Comparison of ENCODE assay signal across 7 mouse cellular contexts in genomic region chr4:41628202-41628927, GRCm38 (mm10). TPM values are rescaled to one million over a fixed set of nuclear protein-coding genes. Genes with fewer than 3 reads are reported as not detected.
A peak's percentile ranks its signal among the peaks of the same experiment; 100 is the strongest.
DNase-seq lines count a peak whose midpoint lies in the region; ATAC-seq and TF ChIP-seq lines count a peak whose summit lies in the region.

No protein-coding gene starts in this region.

- H3K27ac ChIP-seq in ES-Bruce4 (ENCODE audit: insufficient read depth, low read length): peak overlapping the region; percentile 86
- H3K27ac ChIP-seq in bone marrow macrophage, adult 2 months (ENCODE audit: insufficient read depth, low read depth, low read length): peak overlapping the region; percentile 91
- H3K27ac ChIP-seq in liver, postnatal 0 days (ENCODE audit: low read depth): no peak overlapping the region

- no peak for TF ChIP-seq POLR2A in ES-Bruce4 (IDR thresholded peaks at IDR 0.05; ENCODE audit: insufficient read depth, low read length)
- no peak for TF ChIP-seq POLR2A in bone marrow macrophage, adult 2 months (IDR thresholded peaks at IDR 0.05; ENCODE audit: borderline replicate concordance, low read depth, low read length)

- H3K4me1 ChIP-seq in ES-Bruce4 (ENCODE audit: control insufficient read depth, insufficient read depth, low read length): peaks cover 15% of the 10 kb centered on the region
- peaks cover 47% of the 10 kb centered on the region for H3K4me1 ChIP-seq in bone marrow macrophage, adult 2 months (ENCODE audit: control insufficient read depth, insufficient read depth, low read length)
- peaks cover 40% of the 10 kb centered on the region for H3K4me1 ChIP-seq in liver, postnatal 0 days (ENCODE audit: insufficient read depth)

- no peaks in the 10 kb centered on the region for H3K27me3 ChIP-seq in ES-Bruce4 (ENCODE audit: control insufficient read depth, insufficient read depth, low read length, poor library complexity, severe bottlenecking)
- H3K27me3 ChIP-seq in liver, postnatal 0 days (ENCODE audit: insufficient read depth, low read length): no peaks in the 10 kb centered on the region

- TF ChIP-seq EP300 in ES-Bruce4 (IDR thresholded peaks at IDR 0.05; ENCODE audit: insufficient read depth, low read depth, low read length): 0 out of 2 replicates have a peak, but pooled peaks have one; percentile 48
- TF ChIP-seq EP300 in liver, postnatal 0 days (IDR thresholded peaks at IDR 0.05; ENCODE audit: low read depth): no peak

- DNase-seq in heart, postnatal 4 days: peak; percentile 32
- peak; percentile 32 for DNase-seq in liver, postnatal 0 days
- peak; percentile 84 for DNase-seq in retina, postnatal 1 day
- DNase-seq in thymus, postnatal 25 days: no peak

- H3K4me2 ChIP-seq in liver, postnatal 0 days (ENCODE audit: low read depth, low read length): no peak overlapping the region

- no peak for TF ChIP-seq CTCF in ES-Bruce4 (IDR thresholded peaks at IDR 0.05; ENCODE audit: low read depth, low read length)
- TF ChIP-seq CTCF in bone marrow macrophage, adult 2 months (IDR thresholded peaks at IDR 0.05; ENCODE audit: low read depth, low read length): no peak
- no peak for TF ChIP-seq CTCF in liver, postnatal 0 days (IDR thresholded peaks at IDR 0.05; ENCODE audit: low read depth)

- WGBS in liver, postnatal 0 days (ENCODE audit: insufficient replicate concordance): 21% methylated on average over 8 of the region's 8 CpGs

- no peaks in the 10 kb centered on the region for H3K9me3 ChIP-seq in ES-Bruce4 (replicated peaks; ENCODE audit: control insufficient read depth, insufficient read depth, low read length, poor library complexity, severe bottlenecking)
- H3K9me3 ChIP-seq in liver, postnatal 0 days (ENCODE audit: low read length): no peaks in the 10 kb centered on the region

- H3K9ac ChIP-seq in ES-Bruce4 (ENCODE audit: low read depth, poor library complexity, severe bottlenecking): peak overlapping the region; percentile 21; the same call in 1 of the 2 replicates
- H3K9ac ChIP-seq in liver, postnatal 0 days (replicated peaks): no peak overlapping the region

- H3K36me3 ChIP-seq in ES-Bruce4 (ENCODE audit: control insufficient read depth, insufficient read depth, low read length, poor library complexity, severe bottlenecking): no peaks in the 10 kb centered on the region
- no peaks in the 10 kb centered on the region for H3K36me3 ChIP-seq in liver, postnatal 0 days (replicated peaks; ENCODE audit: insufficient read depth, low read length)

- no peak overlapping the region for H3K4me3 ChIP-seq in ES-Bruce4 (ENCODE audit: low read depth, low read length)
- peak overlapping the region; percentile 20; the same call in 1 of the 2 replicates for H3K4me3 ChIP-seq in bone marrow macrophage, adult 2 months (ENCODE audit: insufficient read depth, low read length)
- H3K4me3 ChIP-seq in liver, postnatal 0 days (ENCODE audit: low read depth, low read length): no peak overlapping the region

- no peak for ATAC-seq in liver, postnatal 0 days
- no peak for ATAC-seq in inflammation-experienced regulatory T-cells, adult 6 months

RNA-seq across cellular contexts. Expression of gene Enho, which starts 11.8 kb away (rescaled TPM):
- polyA plus RNA-seq in ES-Bruce4 (2011; ENCODE audit: insufficient read depth, insufficient read length, low read depth, missing spikeins): 5.3 and 5.4 TPM in 2 replicates
- 1.0 and 1.5 TPM in 2 replicates for polyA plus RNA-seq in bone marrow macrophage, adult 2 months (2012; ENCODE audit: insufficient read depth, insufficient read length, missing spikeins)
- 1 to 10 TPM; 5.5 to 5.8 TPM for total RNA-seq in heart, postnatal 4 days (2021)
- 25.2 and 26.4 TPM in 2 replicates for polyA plus RNA-seq in liver, postnatal 0 days (2015; fragmentation: Nextera tagmentation; extraction: Ambion mirVana)
- not detected for polyA plus RNA-seq in inflammation-experienced regulatory T-cells, adult 6 months (2017; shearing (Covaris generic))

RNA-seq across cellular contexts. Expression of gene Dnaic1, which starts 58.8 kb away (rescaled TPM):
- polyA plus RNA-seq in ES-Bruce4 (2011; ENCODE audit: insufficient read depth, insufficient read length, low read depth, missing spikeins): 4.3 and 7.3 TPM in 2 replicates
- not detected in 2 replicates for polyA plus RNA-seq in bone marrow macrophage, adult 2 months (2012; ENCODE audit: insufficient read depth, insufficient read length, missing spikeins)
- 1 to 10 TPM; 1.3 to 1.7 TPM for total RNA-seq in heart, postnatal 4 days (2021)
- polyA plus RNA-seq in liver, postnatal 0 days (2015; fragmentation: Nextera tagmentation; extraction: Ambion mirVana): 10.6 and 14.2 TPM in 2 replicates
- not detected for polyA plus RNA-seq in inflammation-experienced regulatory T-cells, adult 6 months (2017; shearing (Covaris generic))

RNA-seq across cellular contexts. Expression of gene Fam219a, which starts 59.0 kb away (rescaled TPM):
- 3.8 and 4.3 TPM in 2 replicates for polyA plus RNA-seq in ES-Bruce4 (2011; ENCODE audit: insufficient read depth, insufficient read length, low read depth, missing spikeins)
- polyA plus RNA-seq in bone marrow macrophage, adult 2 months (2012; ENCODE audit: insufficient read depth, insufficient read length, missing spikeins): 35.2 and 35.6 TPM in 2 replicates
- 10 to 100 TPM; 15.3 to 15.5 TPM for total RNA-seq in heart, postnatal 4 days (2021)
- polyA plus RNA-seq in liver, postnatal 0 days (2015; fragmentation: Nextera tagmentation; extraction: Ambion mirVana): 0.77 and 1.0 TPM in 2 replicates
- polyA plus RNA-seq in inflammation-experienced regulatory T-cells, adult 6 months (2017; shearing (Covaris generic)): under 1 TPM; 0.17 to 0.47 (median 0.28) TPM
